Mouse (Mus musculus): ENCODE results near the gene Megf11.

DNA sequence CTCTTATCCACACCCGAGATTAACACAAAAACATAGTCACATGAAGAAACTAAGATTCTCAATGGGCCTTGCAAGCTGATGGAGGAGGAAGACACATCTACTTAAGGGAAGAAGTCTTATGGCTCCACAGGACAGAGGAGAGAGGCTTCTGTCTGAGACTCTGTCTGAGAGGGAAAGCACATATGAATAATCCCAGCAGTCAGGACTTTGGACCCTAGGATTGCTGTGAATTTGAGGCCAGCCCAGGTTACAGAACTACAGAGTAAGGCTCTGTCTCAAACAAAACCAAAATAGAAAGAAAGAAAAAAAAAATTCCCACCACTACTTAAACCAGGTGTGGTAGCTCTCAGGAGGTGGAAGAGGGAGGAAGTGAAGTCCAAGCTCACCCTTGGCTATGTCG, 266.7 kb downstream of the Megf11 start:
- TF ChIP-seq CTCF (IDR thresholded peaks at IDR 0.05; ENCODE audit: insufficient read depth, low read length) (no peak), POLR2A (IDR thresholded peaks at IDR 0.05; ENCODE audit: borderline replicate concordance, extremely low read depth, low read depth, low read length) (no peak)
